Mouse (Mus musculus) megakaryocyte progenitor cell, adult 5-6 weeks (primary cell): Measurements from ENCODE around the gene Mpig6b. TPM values are rescaled to one million over a fixed set of nuclear protein-coding genes. Genes with fewer than 3 reads are reported as not detected.

Experiments
- ATAC-seq: replicated peaks from 2 replicates; pipeline ENCODE4 v1.8.0; 2016; ENCODE audit warnings: mild to moderate bottlenecking, moderate TSS enrichment, inconsistent platforms; ENCODE audit not compliant: poor library complexity
- total RNA-seq, 2 experiments: library from RNA; stranded (forward) in 1 of 2; stranded (reverse) in 1 of 2; fragments of 157-497, 149-512 nt in 1 of 2; fragments of 200-1000 nt in 1 of 2; gene quantifications; 2 replicates each; pipeline versions ENCODE4 v1.2.3 to v1.2.4; 2015 to 2017

Gene Mpig6b
- total RNA-seq, 2 experiments from 2014 or later, result not detected

- peak; percentile 93 for ATAC-seq
Observed at GRCm38 (mm10) chr17:35088825-35089644, 23.1 kb upstream of the Mpig6b start, which contains the start of gene Abhd16a. Gene Abhd16a, plus strand, starts transcription at chr17:35089263.

GRCm38 (mm10) chr17:35088151-35088550 is 22.2 kb upstream of the Mpig6b start:
- no peak for ATAC-seq

- no peak for ATAC-seq
Observed at GRCm38 (mm10) chr17:35085208-35085865, 19.4 kb upstream of the Mpig6b start, which contains the start of gene Ly6g6f. Gene Ly6g6f, minus strand, starts transcription at chr17:35085610.

DNA sequence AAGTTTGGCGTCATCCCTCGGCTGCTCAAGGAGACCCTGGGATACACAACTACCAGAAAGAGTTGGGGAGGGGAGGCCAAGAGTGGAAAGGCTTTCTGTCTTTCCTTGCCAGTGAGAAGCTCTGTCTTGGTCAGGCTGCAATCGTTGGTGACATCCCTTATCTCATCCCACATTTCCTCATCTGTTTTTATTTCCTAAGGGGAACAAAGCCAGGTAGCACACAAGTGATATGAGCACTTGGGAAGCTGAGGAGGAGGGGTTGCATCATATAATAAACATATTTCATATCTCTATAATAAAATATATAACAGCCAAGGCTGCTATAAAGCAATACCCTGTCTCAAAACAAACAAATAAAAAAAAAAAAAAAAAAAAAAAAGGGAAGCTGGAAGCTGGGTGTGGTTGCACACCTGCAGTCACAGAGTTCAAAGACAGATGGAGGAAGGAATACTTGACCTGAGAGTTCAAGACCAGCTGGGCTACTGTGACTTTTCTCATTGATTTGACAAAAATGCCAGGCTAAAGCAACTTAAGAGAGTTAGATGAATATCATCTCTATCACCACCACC is 18.0 kb upstream of the Mpig6b start:
- ATAC-seq, result no peak

DNA sequence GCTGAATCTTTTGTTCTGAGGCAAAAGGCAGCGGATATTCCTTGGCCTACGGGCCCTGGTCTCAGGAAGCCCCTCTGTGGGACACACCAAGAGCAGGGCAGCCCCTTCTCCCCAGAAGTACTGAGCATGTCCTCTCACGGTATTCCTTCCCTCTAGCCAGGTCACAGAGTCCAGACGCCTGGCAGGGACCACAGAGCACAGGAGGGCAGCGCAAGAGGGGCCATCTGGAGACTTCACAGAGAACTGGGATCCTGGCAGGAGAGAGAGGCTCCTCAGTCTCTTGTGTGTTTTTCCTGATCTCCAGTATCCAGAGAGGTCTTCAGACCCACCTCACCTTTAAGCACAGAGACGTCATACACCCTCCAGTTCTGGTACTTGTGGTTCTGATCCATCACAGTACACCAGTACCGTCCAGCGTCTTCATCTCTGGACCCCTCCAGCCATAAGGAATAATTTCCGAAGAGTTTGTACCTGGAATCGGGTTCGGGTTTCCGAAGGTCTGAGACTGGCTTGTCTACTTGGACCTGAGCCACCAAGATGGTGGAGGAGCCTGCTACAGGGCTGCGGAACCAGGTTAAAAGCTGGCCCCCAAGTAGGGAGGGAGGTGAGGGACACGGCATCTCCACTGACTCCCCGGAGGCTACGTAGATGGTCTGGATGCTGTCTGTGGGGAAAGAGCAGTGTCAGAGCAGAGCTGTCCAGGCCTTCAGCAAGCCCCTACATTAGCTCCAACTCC is 17.0 kb upstream of the Mpig6b start:
- ATAC-seq, result no peak

DNA sequence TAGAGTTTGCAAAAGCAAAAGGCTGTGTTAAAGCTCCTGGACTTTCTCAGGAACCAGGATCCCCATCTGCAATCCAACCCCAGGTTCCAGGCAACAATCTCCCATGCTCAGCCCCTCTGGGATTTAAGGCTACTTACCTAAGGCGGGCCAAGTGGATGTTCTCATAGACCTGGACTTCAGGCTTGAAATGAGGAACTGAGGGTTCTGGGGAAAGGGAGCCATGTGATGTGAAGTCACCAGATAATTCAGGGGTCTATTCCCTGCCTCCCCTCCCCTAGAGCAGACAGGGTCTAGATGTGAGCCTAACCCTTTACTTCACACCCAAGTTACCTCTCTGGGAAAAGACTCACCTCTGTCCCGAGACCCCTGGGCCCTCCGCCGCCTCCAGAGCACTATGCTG is 14.7 kb upstream of the Mpig6b start:
- no peak for ATAC-seq

DNA sequence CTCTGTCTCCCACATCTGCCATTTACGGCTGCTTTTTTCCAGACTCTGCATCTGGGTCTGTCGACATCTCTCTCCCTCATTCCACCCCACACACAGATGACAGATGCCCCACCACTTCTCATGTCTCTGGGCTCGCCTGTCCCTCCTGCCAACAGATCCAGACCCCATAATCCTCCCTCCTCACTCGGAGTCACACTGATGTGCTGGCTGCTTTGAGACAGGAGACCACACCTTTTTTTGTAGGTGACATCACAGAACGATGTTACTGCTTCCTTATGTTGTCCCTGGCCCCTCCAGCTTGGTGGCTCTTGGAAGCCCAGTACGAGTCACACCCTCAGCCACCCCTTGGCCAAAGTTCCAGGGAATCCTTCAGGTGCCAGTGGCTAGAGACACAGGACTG is 14.3 kb upstream of the Mpig6b start:
- ATAC-seq, result peak; percentile 10

GRCm38 (mm10) chr17:35079778-35080177 is 13.8 kb upstream of the Mpig6b start:
- peak; percentile 91 for ATAC-seq

DNA sequence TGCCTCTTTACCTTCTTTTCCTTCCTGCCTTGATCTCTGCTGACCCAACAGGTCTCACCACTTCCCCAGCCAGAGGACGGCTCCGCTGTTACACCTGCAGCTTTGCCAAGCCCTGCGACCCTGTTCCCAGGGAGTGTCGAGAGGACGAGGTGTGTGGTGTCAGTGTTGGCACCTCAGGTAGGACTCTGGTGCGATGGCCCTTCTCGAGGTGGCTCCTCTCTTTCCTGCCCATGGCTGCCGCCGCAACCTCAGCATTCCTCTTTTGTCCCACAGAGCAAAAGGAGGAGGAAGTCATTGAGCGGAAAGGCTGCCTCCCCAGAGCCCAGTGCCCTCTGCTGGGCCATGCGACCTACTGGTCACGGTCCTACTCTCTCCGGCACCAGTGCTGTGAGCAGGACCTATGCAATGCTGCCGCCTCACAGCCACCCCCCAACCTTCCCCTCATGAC is 11.8 kb upstream of the Mpig6b start, which contains the start of gene Ly6g6d:
TSS of gene Ly6g6d (minus strand) at position 280 of the 448 bp plus-strand sequence.
- peak; percentile 35; the same call in 1 of the 2 replicates for ATAC-seq

- no peak for ATAC-seq
Observed at GRCm38 (mm10) chr17:35077285-35077684, 11.3 kb upstream of the Mpig6b start.

DNA sequence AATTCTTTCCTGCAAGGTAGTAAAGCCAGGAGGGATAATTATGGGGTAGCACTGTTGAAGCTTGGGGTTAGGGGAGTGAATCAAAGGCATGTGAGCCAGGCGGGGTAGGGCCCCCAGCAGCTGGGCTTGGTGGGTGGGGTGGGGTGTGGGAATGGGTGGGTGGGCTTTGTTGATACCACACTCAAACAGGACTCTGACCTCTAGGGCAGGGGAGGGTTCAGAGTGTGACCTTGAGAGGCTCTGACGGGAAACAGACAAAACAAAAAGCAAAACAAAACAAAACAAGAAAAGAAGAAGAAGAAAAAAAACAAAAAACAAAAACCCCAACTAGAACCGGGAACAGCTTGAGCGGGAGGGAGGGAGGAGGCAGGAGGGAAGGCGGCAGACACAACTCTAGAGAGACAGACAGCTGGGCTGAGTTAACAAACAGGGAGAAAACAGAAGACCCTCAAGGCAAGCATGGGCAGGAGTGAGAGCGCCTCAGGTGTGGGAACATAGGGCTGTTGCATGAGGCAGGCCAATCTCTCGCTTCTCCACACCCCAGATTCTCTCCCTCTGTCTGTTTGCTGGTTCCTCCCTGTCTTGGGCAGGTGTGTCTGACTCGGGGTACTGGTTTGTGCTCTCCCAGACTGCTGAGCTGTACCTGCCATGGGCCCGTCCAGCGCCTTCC is 10.7 kb upstream of the Mpig6b start, which contains the start of gene Ly6g6e:
TSS of gene Ly6g6e (plus strand) at position 396 of the 670 bp plus-strand sequence.
- ATAC-seq, result no peak

- peak; percentile 42 for ATAC-seq
Observed at GRCm38 (mm10) chr17:35074097-35074496, 8.1 kb upstream of the Mpig6b start.

DNA sequence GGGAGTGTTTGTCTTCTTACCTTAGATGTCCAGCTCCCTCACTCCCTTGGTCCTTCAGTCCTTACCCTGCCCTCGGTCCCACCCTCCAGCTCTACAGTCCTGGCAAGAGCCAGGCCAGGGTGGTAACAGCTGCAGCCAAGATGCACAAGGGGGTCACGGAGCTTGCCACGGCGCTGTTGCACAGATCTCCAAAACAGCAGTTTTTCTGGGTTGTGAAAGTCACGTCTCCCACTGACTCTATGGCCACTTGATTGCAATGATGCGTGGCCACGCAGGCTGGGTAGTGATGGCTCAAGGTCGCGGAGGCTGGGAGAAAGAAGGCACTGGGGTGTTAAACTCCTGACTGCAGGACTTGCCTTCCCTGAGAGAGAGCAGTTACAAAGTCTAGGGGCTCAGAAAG is 5.5 kb upstream of the Mpig6b start:
- no peak for ATAC-seq

DNA sequence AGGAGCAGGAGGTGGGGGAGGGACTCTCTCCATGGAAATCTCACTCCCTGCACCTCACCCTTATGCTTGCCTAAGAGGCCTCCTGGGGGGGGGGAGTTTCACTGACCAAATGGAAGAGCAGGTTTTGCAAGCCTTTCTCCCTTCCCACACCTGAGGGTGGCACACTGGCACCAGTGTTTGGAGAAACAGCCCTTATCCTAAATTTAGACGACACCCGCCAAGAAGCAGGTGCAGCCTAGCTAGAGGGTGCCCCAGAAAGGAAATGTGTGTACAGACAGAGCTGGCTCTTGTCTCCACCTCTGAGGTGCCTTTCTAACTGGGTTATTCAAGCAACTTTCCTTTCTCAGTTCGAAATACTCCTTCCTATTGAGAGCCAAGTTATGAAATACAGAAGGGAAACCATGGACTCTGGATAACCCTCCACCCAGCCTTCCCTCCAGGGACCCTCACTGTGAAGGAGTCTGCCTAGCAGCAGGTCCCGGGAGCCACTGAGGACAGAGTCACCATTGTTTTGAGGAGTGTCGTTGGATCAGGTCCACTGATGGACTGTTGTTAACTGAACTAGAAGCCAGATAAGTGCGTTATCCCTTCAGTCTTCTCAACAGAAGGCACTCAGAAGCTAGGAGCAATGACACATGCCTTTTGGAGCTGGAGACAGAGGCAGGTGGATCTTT is 4.7 kb upstream of the Mpig6b start:
- no peak for ATAC-seq

- no peak for ATAC-seq
Observed at GRCm38 (mm10) chr17:35068213-35068914, 2.4 kb upstream of the Mpig6b start.

DNA sequence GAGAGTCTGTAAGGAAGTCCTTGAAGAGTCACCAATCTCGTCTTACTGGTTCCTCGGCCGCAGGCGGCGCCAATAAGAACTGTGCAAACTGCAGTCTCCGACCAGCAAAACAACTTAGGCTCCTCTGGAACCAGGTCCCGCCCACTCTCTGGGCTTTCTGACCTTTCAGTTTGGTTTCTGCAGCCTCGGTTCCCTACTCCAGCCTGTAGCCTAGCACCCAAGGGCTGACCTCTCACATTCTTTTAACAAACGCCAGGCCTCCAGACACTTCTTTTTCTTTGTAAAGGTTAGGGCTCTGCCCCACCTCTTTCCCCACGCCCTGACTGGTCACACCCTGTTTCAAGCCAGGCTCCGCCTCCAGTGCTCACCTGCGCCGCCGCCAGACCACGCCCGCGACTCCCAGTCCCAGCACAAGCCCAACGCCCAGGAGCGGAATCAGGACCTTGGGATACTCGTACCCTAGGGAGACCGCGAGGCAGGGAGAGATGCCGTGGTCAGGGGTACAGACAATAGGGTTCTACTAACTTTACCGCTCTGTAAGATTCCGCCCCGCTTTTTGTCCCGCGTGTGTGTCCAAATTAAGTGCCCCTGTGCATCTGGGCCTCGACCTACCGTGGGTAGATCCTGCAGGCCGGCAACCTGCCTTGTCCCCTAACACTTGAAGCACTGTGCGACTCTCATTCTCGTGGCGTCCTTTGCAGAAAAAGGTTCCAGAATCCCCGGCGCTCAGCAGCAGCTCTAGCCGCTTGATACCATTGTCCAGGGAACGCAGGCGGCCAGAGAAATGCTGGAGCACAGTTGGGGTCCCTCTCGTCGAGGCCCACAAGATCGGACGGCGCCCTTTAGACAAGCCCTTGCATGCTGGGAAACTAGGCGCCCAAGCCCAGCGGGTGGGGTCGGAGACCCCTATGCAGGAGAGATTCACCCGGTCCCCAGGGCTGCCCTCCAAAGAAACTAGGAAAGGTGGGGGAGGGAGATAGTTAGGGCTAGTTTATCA is 735 bp downstream of the Mpig6b start, which contains the start of gene Ly6g6c:
TSS of gene Ly6g6c (plus strand) at position 438 of the 997 bp plus-strand sequence.
- peak; percentile 45 for ATAC-seq

DNA sequence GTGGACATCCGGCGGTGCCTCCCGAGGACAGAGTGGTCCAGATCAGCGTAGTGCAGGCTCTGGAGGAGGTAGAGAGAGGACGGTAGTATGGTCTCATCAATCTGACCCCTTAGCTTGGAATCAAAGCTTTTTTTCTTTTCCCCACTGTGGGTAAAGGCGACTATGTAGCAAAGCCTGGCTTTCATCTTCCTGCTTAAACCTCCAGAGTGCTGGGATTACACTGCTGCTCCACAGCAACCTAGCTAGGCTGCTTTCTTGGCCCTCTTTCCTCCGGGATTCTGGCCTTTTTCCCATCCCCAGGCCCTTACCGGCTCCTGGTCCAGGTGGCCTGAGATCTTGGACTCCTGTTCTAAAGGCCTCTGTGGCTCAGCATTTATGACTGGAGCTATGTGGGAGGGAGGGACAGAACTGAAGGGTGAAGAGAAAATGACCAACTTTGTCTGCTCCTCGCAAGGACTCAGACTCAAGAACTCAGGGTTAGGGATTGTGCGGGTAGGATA is 1.6 kb downstream of the Mpig6b start:
- no peak for ATAC-seq

DNA sequence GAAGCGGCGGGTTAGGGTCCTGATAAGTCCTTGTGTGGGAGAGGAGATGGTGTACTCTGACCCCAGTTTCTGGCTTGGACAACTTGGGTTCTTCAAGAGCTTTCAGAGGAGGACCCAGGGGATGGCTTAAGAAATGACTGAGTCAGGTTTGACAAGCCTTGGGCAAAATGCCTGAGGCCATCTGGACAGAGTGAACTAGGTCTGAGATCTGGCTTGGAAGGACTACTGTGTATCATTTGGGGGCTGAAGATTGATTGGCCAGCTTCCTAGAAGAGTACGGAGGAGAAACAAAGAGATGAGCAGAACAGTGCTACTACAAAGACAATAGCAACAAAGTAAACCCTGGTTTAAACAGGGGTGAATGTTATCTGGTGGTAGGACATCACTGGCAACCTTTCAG is 2.5 kb downstream of the Mpig6b start:
- no peak for ATAC-seq
